Mouse (Mus musculus) testis, adult 2 months (tissue): ENCODE data around the gene Ctnna2.

ENCODE experiments used
- CTCF ChIP-seq: fragments of 200-500 bp; IDR thresholded peaks from 2 replicates; pipeline ENCODE4 v1.5.1; 2012; ENCODE audit warnings: low read depth, mild to moderate bottlenecking, inconsistent platforms, low read length, moderate library complexity; ENCODE audit not compliant: control insufficient read depth, insufficient read depth, insufficient replicate concordance
- POLR2A ChIP-seq: fragments of 200-500 bp; IDR thresholded peaks from 2 replicates; pipeline ENCODE4 v1.6.1; 2012; ENCODE audit warnings: low read depth, mild to moderate bottlenecking, inconsistent platforms, low read length, moderate library complexity; ENCODE audit not compliant: control insufficient read depth

DNA sequence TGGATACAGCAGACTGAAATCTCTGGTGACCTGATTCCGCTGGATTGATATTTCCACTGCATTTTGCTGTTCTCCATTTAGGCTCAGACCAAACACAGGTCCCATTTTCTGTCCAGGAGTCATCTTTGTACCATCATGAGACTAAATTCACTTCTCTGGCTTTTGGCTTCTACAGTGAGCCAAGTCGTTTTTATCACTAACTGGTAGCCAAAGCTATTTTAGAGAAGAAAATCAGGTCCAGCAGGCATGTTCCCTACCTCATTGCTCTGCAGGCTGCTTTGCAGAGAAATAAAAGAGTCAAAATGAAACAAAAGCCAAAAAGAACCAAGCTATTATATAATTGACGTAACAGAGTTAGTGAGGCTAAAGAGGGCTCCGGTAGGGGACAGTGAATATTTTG lies 793.7 kb downstream of the Ctnna2 start:
- TF ChIP-seq CTCF (no peak), POLR2A (no peak)
